Comparison of ENCODE assay signal across 16 mouse cellular contexts in the genomic region with DNA sequence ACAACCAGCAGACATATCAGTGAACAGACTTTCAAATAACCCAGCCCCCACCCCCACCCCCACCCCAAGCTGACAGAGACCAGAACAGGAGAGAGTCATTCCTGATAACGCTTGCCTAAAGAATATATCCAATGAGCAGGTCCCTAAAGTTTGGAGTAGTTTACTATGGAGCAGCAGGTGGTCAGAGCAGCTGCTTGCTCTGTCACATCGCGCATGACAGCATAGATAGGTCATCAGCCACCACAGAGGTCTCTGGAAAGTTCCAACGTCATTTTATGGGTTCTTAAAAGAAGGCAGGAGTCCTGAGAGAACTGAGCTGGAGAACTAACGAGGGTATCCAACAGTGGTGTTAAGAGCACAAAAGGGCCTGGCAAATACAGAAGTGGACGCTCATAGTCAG.
"Had no signal": no experiment of that assay in that cellular context is flagged by ENCODE, and none has a peak within 500 bp of the region (broad histone marks: within the 10 kb centered on the region; RNA-seq: fewer than 3 reads in every experiment).

No protein-coding gene starts in this region.

- DNase-seq: right cerebral cortex, adult 18-20 months; right cerebral cortex, postnatal 14 days; right cerebral cortex, postnatal 25 days; right cerebral cortex, postnatal 4 days; spleen, adult 18-20 months; thymus, adult 18-20 months; thymus, adult 2 months; thymus, postnatal 14 days; thymus, postnatal 25 days; thymus, postnatal 36 days; thymus, postnatal 4 days had no signal

- H3K9me3 ChIP-seq: neural tube, embryonic 12.5 days; neural tube, embryonic 13.5 days; neural tube, embryonic 15.5 days; stomach, embryonic 15.5 days had no signal

- H3K4me1 ChIP-seq: stomach, embryonic 15.5 days had no signal

- H3K27ac ChIP-seq: neural tube, embryonic 12.5 days; neural tube, embryonic 13.5 days; neural tube, embryonic 15.5 days; stomach, embryonic 15.5 days; stomach, postnatal 0 days had no signal

- H3K36me3 ChIP-seq: neural tube, embryonic 12.5 days; neural tube, embryonic 13.5 days; neural tube, embryonic 15.5 days; stomach, embryonic 15.5 days had no signal

- H3K4me3 ChIP-seq: neural tube, embryonic 12.5 days; neural tube, embryonic 13.5 days; neural tube, embryonic 15.5 days; stomach, embryonic 15.5 days had no signal

- H3K4me2 ChIP-seq: neural tube, embryonic 12.5 days; neural tube, embryonic 13.5 days; neural tube, embryonic 15.5 days; stomach, embryonic 15.5 days had no signal

- H3K27me3 ChIP-seq: neural tube, embryonic 12.5 days; neural tube, embryonic 15.5 days had no signal
